Mouse (Mus musculus) hindbrain, embryonic 14.5 days (tissue): ENCODE data around the gene Zfp748. TPM values are rescaled to one million over a fixed set of nuclear protein-coding genes. Genes with fewer than 3 reads are reported as not detected.

ENCODE experiments used
- ATAC-seq: fragments of 200-750 bp; cut with Nextera tagmentation; 2 replicates; pipeline ENCODE4 v1.8.0; 2017; ENCODE audit warnings: moderate number of reproducible peaks, mild to moderate bottlenecking, moderate TSS enrichment, moderate library complexity; ENCODE audit not compliant: low FRiP score
- DNase-seq: peaks from one replicate; pipeline ENCODE4 v3.0.0-alpha.2; 2015; ENCODE audit warnings: low spot score
- H3K27ac ChIP-seq: fragments of 300-500 bp; sonication (generic); 2 replicates; pipeline ENCODE4 v1.5.1; 2014; ENCODE audit warnings: mild to moderate bottlenecking, moderate library complexity
- H3K27me3 ChIP-seq: fragments of 300-500 bp; sonication (generic); 2 replicates; pipeline ENCODE4 v1.6.1; 2014; ENCODE audit warnings: mild to moderate bottlenecking, low read length, mixed read lengths; ENCODE audit not compliant: control insufficient read depth, insufficient read depth
- H3K36me3 ChIP-seq: fragments of 300-500 bp; sonication (generic); replicated peaks from 2 replicates; pipeline ENCODE4 v1.6.1; 2014; ENCODE audit not compliant: control insufficient read depth, insufficient read depth
- H3K4me1 ChIP-seq: fragments of 300-500 bp; sonication (generic); replicated peaks from 2 replicates; pipeline ENCODE4 v1.6.1; 2014; ENCODE audit warnings: antibody characterized with exemption, low read length, mixed read lengths; ENCODE audit not compliant: control insufficient read depth, insufficient read depth
- H3K4me2 ChIP-seq: fragments of 300-500 bp; sonication (generic); replicated peaks from 2 replicates; pipeline ENCODE4 v1.6.1; 2014; ENCODE audit warnings: mild to moderate bottlenecking, moderate library complexity
- H3K4me3 ChIP-seq: fragments of 300-500 bp; sonication (generic); replicated peaks from 2 replicates; pipeline ENCODE4 v1.5.1; 2014; ENCODE audit warnings: mild to moderate bottlenecking, low read length
- H3K9ac ChIP-seq: fragments of 300-500 bp; sonication (generic); 2 replicates; pipeline ENCODE4 v1.6.1; 2014
- H3K9me3 ChIP-seq: fragments of 300-500 bp; sonication (generic); 2 replicates; pipeline ENCODE4 v1.6.1; 2016; ENCODE audit warnings: low read length; ENCODE audit not compliant: control insufficient read depth
- WGBS: fragments of 180-500 bp; shearing (Covaris S2); extraction: QIAGEN DNeasy Blood & Tissue Kit; methylation state at CpG from one replicate; pipeline ENCODE4 v1.1.7; 2014; 5-methylcytosine and 5-hydroxymethylcytosine counted together
- polyA plus RNA-seq: library from polyadenylated mRNA; unstranded; fragments of >200 nt; fragmentation: Nextera tagmentation; extraction: Ambion mirVana; gene quantifications from 2 replicates; pipeline ENCODE4 v1.2.1, GENCODE M21; 2014

The Zfp748 gene
- 14.6 and 16.9 TPM in 2 replicates for polyA plus RNA-seq

- Histone ChIP-seq H3K27ac (peak within 1 kb of the TSS; percentile 81), H3K4me1 (peaks cover 16% of the 10 kb centered on the region), H3K36me3 (no peaks in the 10 kb centered on the region), H3K4me3 (peak within 1 kb of the TSS; percentile 94), H3K27me3 (no peaks in the 10 kb centered on the region), H3K4me2 (peak within 1 kb of the TSS; percentile 82), H3K9me3 (no peaks in the 10 kb centered on the region), H3K9ac (peak within 1 kb of the TSS; percentile 95)
- ATAC-seq (no peak), DNase-seq (no peak)
- WGBS, result 81% methylated on average over 4 of the region's 4 CpGs
These were observed at the start of gene Zfp748 for GRCm38 (mm10) chr13:67553730-67554129. Gene Zfp748, minus strand, starts transcription at chr13:67553830.

GRCm38 (mm10) chr13:67572591-67573189, 19.1 kb upstream of the Zfp748 start:
- Histone ChIP-seq H3K9me3 (no peaks in the 10 kb centered on the region), H3K4me1 (no peaks in the 10 kb centered on the region), H3K36me3 (no peaks in the 10 kb centered on the region), H3K27ac (no peak overlapping the region), H3K9ac (no peak overlapping the region), H3K4me3 (no peak overlapping the region), H3K4me2 (no peak overlapping the region), H3K27me3 (no peaks in the 10 kb centered on the region)
- 83% methylated on average over 5 of the region's 5 CpGs for WGBS
- DNase-seq (no peak), ATAC-seq (no peak)

- WGBS, result under 1% methylated on average over 44 of the region's 44 CpGs
- no peaks in the 10 kb centered on the region for H3K9me3 ChIP-seq
These were observed 904 bp downstream of the Zfp748 start for GRCm38 (mm10) chr13:67552505-67553346.

GRCm38 (mm10) chr13:67545941-67546340, 7.7 kb downstream of the Zfp748 start:
- Histone ChIP-seq H3K4me1 (peaks cover 2% of the 10 kb centered on the region; the same call in 1 of the 2 replicates), H3K4me2 (no peak overlapping the region), H3K9ac (no peak overlapping the region), H3K27me3 (no peaks in the 10 kb centered on the region), H3K36me3 (peaks cover 47% of the 10 kb centered on the region), H3K27ac (no peak overlapping the region), H3K4me3 (no peak overlapping the region), H3K9me3 (no peaks in the 10 kb centered on the region)
- no peak for ATAC-seq
- 86% methylated on average over 1 of the region's 1 CpGs for WGBS
- no peak for DNase-seq

More at GRCm38 (mm10) chr13:67552505-67553346, 904 bp downstream of the Zfp748 start:
- no peaks in the 10 kb centered on the region for H3K27me3 ChIP-seq
- ATAC-seq (peak; percentile 99), DNase-seq (peak; percentile 90)
- H3K27ac ChIP-seq, result peak overlapping the region; percentile 81
- H3K9ac ChIP-seq, result peak overlapping the region; percentile 95
- H3K4me1 ChIP-seq, result peaks cover 16% of the 10 kb centered on the region
- no peaks in the 10 kb centered on the region for H3K36me3 ChIP-seq
- H3K4me3 ChIP-seq, result peak overlapping the region; percentile 94
- peak overlapping the region; percentile 82 for H3K4me2 ChIP-seq

- Histone ChIP-seq H3K4me2 (no peak overlapping the region), H3K9me3 (no peaks in the 10 kb centered on the region), H3K4me3 (no peak overlapping the region), H3K27ac (no peak overlapping the region), H3K4me1 (peaks cover 18% of the 10 kb centered on the region), H3K36me3 (no peaks in the 10 kb centered on the region), H3K27me3 (no peaks in the 10 kb centered on the region), H3K9ac (no peak overlapping the region)
- ATAC-seq (no peak), DNase-seq (no peak)
- 71% methylated on average over 3 of the region's 3 CpGs for WGBS
These were observed 26.4 kb downstream of the Zfp748 start for GRCm38 (mm10) chr13:67527049-67527730.

- WGBS, result under 1% methylated on average over 27 of the region's 27 CpGs
- DNase-seq, result peak; percentile 95
These were observed 27.7 kb downstream of the Zfp748 start, which contains the start of the genes Gm26965 and Zfp87 for GRCm38 (mm10) chr13:67525753-67526410. Gene Gm26965, minus strand, starts transcription at chr13:67526151. Gene Zfp87, minus strand, starts transcription at chr13:67526177.

GRCm38 (mm10) chr13:67500908-67501307, 52.7 kb downstream of the Zfp748 start:
- Histone ChIP-seq H3K9ac (no peak overlapping the region), H3K36me3 (no peaks in the 10 kb centered on the region), H3K9me3 (no peaks in the 10 kb centered on the region), H3K4me3 (no peak overlapping the region; the same call in 1 of the 2 replicates), H3K27ac (no peak overlapping the region), H3K4me2 (peak overlapping the region; percentile 70), H3K4me1 (peaks cover 8% of the 10 kb centered on the region; the same call in 1 of the 2 replicates), H3K27me3 (no peaks in the 10 kb centered on the region)
- 86% methylated on average over 1 of the region's 1 CpGs for WGBS
- no peak; the same call in 1 of the 2 replicates for ATAC-seq
- no peak for DNase-seq

More at GRCm38 (mm10) chr13:67525753-67526410, 27.7 kb downstream of the Zfp748 start, which contains the start of the genes Gm26965 and Zfp87:
- Histone ChIP-seq H3K36me3 (peaks cover 3% of the 10 kb centered on the region), H3K4me1 (peaks cover 18% of the 10 kb centered on the region), H3K27ac (peak within 1 kb of the TSS; percentile 73), H3K4me2 (peak within 1 kb of the TSS; percentile 90), H3K4me3 (peak within 1 kb of the TSS; percentile 74), H3K27me3 (no peaks in the 10 kb centered on the region), H3K9ac (peak within 1 kb of the TSS; percentile 82), H3K9me3 (no peaks in the 10 kb centered on the region)
- ATAC-seq, result peak; percentile 99

GRCm38 (mm10) chr13:67500084-67500719, 53.4 kb downstream of the Zfp748 start, which contains the start of gene Zfp58:
Gene Zfp58, minus strand, starts transcription at chr13:67500555.
- 0% methylated on average over 22 of the region's 22 CpGs for WGBS
- no peak within 1 kb of the TSS for H3K27ac ChIP-seq

More at GRCm38 (mm10) chr13:67500084-67500719, 53.4 kb downstream of the Zfp748 start, which contains the start of gene Zfp58:
- Histone ChIP-seq H3K27me3 (no peaks in the 10 kb centered on the region), H3K4me1 (peaks cover 8% of the 10 kb centered on the region; the same call in 1 of the 2 replicates), H3K4me2 (peak within 1 kb of the TSS; percentile 70), H3K36me3 (peaks cover 2% of the 10 kb centered on the region; the same call in 1 of the 2 replicates), H3K4me3 (peak within 1 kb of the TSS; percentile 54), H3K9ac (peak within 1 kb of the TSS; percentile 61), H3K9me3 (no peaks in the 10 kb centered on the region)
- DNase-seq, result peak; percentile 93
- peak; percentile 98 for ATAC-seq
